Mouse (Mus musculus): ENCODE data around the gene Srcin1.

The Srcin1 gene

DNA sequence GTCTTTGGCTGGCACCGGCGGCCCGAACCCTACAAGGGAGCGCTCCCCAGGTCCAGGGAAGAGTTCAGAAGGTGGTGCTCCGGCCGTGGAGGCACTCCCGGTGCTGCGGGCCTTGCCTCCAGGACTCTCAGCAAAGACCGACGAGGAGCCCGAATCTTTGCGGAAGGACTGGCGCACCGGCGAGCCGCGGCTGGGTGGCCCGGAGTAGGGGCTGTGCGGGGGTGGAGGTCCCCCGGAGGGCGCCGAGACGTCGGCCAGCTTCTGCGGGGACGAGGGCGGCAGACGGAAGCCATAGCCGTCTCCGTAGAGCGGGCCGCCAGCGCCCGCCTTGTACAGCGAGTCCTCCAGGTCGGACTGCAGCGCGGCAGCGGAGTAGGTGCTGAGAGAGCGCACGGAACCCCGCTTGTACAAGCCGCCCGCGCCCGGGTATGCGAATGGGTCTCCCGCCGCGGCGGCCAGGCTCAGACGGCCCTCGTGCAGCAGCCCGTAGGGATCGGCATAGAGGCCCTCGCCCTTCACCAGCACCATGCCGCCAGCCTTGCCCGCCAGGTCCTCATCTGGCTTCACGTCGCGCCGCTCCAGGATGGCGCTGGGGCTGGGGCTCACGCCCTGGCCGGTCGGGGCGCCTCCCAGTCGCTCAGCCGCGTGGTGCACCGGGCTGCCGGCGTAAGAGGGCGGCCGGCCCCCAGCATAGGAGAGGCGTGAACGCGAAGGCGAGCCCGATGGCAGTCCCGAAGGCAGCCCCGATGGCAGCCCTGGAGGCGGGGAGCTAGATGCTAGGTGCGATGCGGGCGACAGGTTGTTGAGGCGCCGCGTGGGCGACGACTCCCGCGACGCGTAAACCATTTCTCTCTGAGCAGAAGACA lies 41.3 kb downstream of the Srcin1 start:
- DNase-seq (ENCODE audit: low spot score in 2 of 2): peak; percentile 63 to 69

GRCm38 (mm10) chr11:97533653-97534052 lies 42.3 kb downstream of the Srcin1 start:
- DNase-seq (ENCODE audit: low spot score in 2 of 2): no peak

DNA sequence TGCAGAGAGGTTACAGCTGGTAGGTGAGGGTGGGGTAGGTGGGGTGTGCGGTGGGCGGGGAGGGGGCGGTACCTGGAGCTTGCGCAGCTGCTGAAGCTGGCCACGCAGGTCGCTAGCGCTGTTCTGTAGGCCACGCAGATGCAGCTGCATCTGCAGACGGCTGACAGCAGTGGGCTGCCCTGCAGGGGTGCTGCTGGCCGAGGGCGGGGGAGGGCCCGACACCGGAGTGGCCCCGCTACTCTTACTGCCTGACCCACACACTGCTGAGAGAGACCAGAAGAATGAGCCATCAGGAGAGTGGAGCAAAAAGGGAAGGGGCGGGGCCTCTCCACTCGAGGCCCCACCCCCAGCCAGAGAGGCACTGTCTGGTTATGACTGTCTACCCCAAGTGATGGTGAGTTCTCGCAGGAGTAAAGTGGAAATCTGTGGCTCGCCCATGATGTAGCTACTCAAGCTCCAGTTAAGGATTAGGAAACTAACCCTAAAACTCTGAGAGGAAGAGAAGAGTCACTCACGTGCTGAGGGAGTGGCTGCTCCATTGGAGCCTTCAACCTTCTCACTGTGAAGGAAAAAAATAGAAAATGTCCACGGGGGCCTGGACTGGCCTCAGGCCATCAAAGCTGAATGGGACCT lies 42.9 kb downstream of the Srcin1 start:
- DNase-seq (ENCODE audit: low spot score in 2 of 2): no peak

DNA sequence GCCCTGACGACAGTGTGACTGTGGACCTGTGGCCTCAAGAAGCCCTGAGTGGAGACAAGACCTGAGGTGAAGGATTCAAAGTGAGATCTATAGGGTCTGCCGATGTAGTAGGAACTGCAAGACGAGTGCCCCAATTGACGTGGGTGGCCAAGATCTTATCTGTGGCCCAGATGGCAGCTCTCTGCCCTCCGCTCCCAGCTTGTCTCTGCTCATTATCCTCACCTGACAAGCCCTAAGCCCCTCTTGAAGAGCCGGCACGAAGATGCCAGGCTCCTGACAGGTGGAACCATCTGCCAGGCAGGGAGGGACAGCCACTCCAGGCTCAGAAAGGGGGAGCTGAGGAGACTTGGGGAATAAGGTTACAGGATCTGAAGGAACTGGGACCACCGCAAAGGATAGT lies 43.6 kb downstream of the Srcin1 start:
- DNase-seq (ENCODE audit: low spot score in 2 of 2): no peak

GRCm38 (mm10) chr11:97531381-97532260 lies 44.4 kb downstream of the Srcin1 start:
- DNase-seq (ENCODE audit: low spot score in 2 of 2): peak; percentile 87 to 91

GRCm38 (mm10) chr11:97530961-97531360 lies 45.0 kb downstream of the Srcin1 start:
- DNase-seq (ENCODE audit: low spot score in 2 of 2): no peak

DNA sequence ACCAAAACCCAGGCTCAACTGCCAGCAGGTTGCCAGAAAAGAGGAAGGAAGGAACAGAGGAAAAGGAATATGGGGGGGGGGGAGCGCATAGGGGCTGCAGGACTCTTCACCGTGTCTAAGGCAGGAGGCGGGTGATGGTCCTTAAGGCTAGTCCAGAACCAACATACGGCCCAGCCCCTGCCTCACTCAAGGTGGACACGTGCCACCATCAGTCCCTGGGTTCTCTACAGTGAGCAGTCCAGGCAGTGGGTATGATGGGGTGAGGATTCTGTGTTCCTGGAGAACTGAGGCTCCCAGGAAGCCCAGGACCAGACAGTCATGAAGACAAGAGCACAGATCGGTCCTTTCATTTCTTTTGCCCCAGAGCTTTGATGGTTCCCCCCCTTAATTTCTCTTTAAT lies 45.9 kb downstream of the Srcin1 start:
- no peak for DNase-seq (ENCODE audit: low spot score in 2 of 2)

DNA sequence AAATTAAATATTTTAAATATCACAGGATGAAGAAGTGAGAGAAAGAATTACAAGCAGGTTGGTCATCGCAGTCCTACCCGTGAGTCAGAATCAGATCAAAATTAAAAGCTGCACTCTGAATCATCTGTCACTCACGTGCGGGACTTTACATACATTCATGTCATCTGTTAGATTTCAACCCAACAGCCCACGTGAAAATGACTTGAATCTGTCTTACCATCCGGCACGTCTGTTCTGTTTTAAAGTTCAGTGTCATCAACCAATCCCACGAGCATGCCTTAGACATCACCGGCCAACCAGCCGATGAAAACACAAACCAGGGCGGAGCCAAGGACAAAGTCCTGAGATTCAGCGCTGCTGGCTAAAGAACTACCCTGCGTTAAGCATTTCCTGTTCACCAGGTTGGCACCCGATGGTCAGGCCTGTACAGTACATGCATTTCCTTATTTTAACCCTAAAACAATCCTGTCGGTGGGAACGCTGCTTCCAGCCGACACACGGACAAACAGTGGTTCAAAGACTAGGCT lies 47.6 kb downstream of the Srcin1 start:
- DNase-seq (ENCODE audit: low spot score in 2 of 2): no peak

GRCm38 (mm10) chr11:97525313-97525712 lies 50.7 kb downstream of the Srcin1 start:
- DNase-seq (ENCODE audit: low spot score in 2 of 2): no peak

DNA sequence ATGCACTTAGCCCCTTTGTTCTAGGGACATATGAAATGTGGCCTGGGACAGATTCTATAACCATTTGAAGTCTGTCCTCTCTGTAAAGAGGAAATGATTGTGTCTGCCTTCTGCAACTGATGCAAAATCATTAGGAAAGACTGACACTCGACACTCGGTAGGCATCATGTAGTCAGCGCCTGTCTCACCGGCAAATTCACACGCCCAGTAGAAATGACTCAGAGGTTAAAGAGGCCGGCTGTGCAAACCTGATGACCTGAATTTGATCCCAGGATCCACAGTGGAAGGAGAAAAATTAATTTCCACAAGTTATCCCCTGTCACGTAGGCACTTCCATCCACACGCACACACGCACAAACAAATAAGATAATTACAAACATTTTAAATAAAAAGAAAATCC lies 51.7 kb downstream of the Srcin1 start:
- DNase-seq (ENCODE audit: low spot score in 2 of 2): no peak

- no peak for DNase-seq (ENCODE audit: low spot score in 2 of 2)
Observed at GRCm38 (mm10) chr11:97523827-97524261, 52.1 kb downstream of the Srcin1 start.

DNA sequence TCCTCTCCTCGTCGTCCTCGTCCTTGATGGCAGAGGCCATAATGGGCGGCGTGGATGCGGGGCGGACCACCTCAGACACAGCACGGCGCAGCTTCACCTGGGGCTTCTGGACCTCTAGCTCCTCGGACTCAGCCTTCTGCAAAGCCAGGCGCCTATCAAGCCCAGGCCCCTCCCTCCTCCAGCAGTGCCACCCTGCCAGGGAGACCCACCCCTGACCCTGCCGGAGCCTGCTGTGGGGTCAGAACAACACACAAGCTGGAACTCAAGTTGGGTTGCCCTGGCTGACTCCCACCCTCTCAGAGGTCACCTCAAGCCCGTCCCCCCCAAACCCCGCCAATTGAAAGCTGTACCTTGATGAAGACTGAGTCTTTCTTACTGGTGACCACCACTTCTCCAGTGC lies 52.9 kb downstream of the Srcin1 start:
- DNase-seq (ENCODE audit: low spot score in 2 of 2): no peak

- DNase-seq (ENCODE audit: low spot score in 2 of 2): no peak
Observed at GRCm38 (mm10) chr11:97521741-97522474, 54.1 kb downstream of the Srcin1 start.

DNA sequence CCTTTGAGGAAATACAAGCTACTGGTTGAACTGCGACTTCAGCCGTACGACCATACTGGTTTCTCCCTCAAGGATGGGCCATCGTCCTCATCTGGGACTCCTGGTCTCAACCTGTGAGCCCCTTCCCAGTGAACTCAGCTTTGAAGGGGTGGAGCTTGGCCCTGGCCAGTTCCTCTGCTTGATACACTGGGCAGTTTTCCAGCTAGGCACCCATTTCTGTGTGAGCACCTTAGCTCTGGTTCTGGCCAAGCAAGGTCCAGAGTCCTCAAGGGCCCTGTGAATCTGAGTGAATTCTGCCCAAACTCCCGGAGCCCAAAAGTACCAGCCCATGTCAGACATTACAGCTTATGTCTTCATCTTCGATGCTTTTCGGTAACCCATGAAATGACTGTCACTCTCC lies 55.4 kb downstream of the Srcin1 start:
- no peak for DNase-seq (ENCODE audit: low spot score in 2 of 2)

- DNase-seq (ENCODE audit: low spot score in 2 of 2): no peak
Observed at GRCm38 (mm10) chr11:97513066-97513465, 62.9 kb downstream of the Srcin1 start.

- DNase-seq (ENCODE audit: low spot score in 2 of 2): no peak
Observed at GRCm38 (mm10) chr11:97512511-97512910, 63.5 kb downstream of the Srcin1 start.

GRCm38 (mm10) chr11:97511661-97512369 lies 64.2 kb downstream of the Srcin1 start:
- DNase-seq (ENCODE audit: low spot score in 2 of 2): no peak

GRCm38 (mm10) chr11:97510966-97511660 lies 64.9 kb downstream of the Srcin1 start:
- peak in 1 of 2 experiments; percentile 64 for DNase-seq (ENCODE audit: low spot score in 2 of 2)

DNA sequence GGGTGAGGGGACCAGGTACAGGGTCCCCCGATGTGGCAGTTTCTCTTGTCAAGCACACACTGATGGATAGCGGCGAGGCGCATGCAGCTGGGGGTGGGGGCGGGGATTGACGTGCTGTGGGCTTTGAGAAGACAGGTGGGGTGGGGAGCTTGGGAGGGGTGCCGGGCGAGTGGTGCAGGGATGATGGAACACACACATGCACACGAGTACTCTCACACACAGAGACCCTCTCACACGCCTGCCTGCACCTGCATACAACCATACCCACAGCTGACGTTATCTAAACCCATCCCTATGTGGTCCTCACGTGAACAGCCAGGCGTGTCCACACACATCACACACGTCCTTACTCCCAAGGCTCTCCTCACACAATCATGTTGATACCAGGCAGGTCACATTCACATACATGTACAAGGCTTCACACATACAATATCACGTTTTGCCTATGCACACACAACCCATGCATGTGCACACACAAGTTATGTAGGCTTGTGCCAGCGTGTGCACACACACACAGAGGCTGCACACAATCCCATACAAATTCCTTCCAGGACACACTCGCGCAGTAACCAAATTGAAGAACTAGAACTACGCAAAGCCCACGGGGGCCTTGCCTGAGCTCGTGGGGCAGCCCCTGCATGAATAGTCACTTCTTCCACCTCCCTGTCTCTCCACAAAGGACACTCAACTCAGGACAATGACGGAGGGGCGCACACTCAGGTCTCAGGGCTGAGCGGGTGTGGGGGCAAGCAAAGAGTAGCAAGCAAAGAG lies 66.1 kb downstream of the Srcin1 start:
- DNase-seq (ENCODE audit: low spot score in 2 of 2): no peak
